Mouse (Mus musculus): Measurements from ENCODE around the gene Crtac1. TPM values are rescaled to one million over a fixed set of nuclear protein-coding genes. Genes with fewer than 3 reads are reported as not detected.
A peak's percentile ranks its signal among the peaks of the same experiment; 100 is the strongest.

The Crtac1 gene
- total and polyA plus RNA-seq, 3 experiments, result not detected

- no peak overlapping the region for H3K4me3 ChIP-seq (replicated peaks in 1 of 3; ENCODE audit: low read depth in 2 of 3, low read length in 2 of 3, poor library complexity in 1 of 3)
- dilution Hi-C loops (cut with MboI; ENCODE audit: extremely low pct_ligation_motif_present, extremely low pct_unique_long_range_greater_than_20kb, low sequenced_read_pairs) (no loop called here), in situ Hi-C loops (cut with MboI; ENCODE audit: low pct_ligation_motif_present, low pct_unique_long_range_greater_than_20kb, low sequenced_read_pairs) (no loop called here)
- H3K36me3 ChIP-seq (replicated peaks in 1 of 2; ENCODE audit: control insufficient read depth in 1 of 2, insufficient read depth in 1 of 2, low read length in 1 of 2), result no peaks in the 10 kb centered on the region
- DNase-seq (ENCODE audit: extremely low read depth), result peak; percentile 9
- H3K9ac ChIP-seq (ENCODE audit: insufficient read depth, low read depth), result no peak overlapping the region
- TF ChIP-seq ELF1 (IDR thresholded peaks at IDR 0.05; ENCODE audit: low read depth, low read length), result no peak
- no peak for TF ChIP-seq ETS1 (conservative IDR thresholded peaks at IDR 0.05; ENCODE audit: low read depth, low read length)
- no peak for TF ChIP-seq BHLHE40 (IDR thresholded peaks at IDR 0.05; ENCODE audit: low read depth, low read length)
- no peak for TF ChIP-seq POLR2A (IDR thresholded peaks at IDR 0.05; ENCODE audit: low read depth, low read length)
- no peak for TF ChIP-seq RCOR1 (conservative IDR thresholded peaks at IDR 0.05; ENCODE audit: low read depth, low read length)
- TF ChIP-seq SMC3 (IDR thresholded peaks at IDR 0.05; ENCODE audit: low read depth, low read length), result no peak
- no peak for TF ChIP-seq POLR2AphosphoS2 (IDR thresholded peaks at IDR 0.05; ENCODE audit: low read depth, low read length)
- no peaks in the 10 kb centered on the region for H3K4me1 ChIP-seq (ENCODE audit: control insufficient read depth in 1 of 2, insufficient read depth in 2 of 2)
- no peaks in the 10 kb centered on the region for H3K9me3 ChIP-seq (replicated peaks; ENCODE audit: low read length)
- no peak overlapping the region for H3K27ac ChIP-seq (ENCODE audit: insufficient read depth, low read depth)
- peaks cover 70% of the 10 kb centered on the region for H3K27me3 ChIP-seq (replicated peaks)
- no peak overlapping the region for H3K4me2 ChIP-seq (ENCODE audit: insufficient read depth, low read depth, poor library complexity, severe bottlenecking)
- H3K79me2 ChIP-seq (replicated peaks; ENCODE audit: control insufficient read depth, extremely low read depth, insufficient read depth, poor library complexity, severe bottlenecking), result no peaks in the 10 kb centered on the region
These were observed 34.3 kb downstream of the Crtac1 start for GRCm38 (mm10) chr19:42397281-42397680.

- Histone ChIP-seq H3K36me3 (replicated peaks in 1 of 2; ENCODE audit: control insufficient read depth in 1 of 2, insufficient read depth in 1 of 2, low read length in 1 of 2) (no peaks in the 10 kb centered on the region), H3K4me3 (replicated peaks in 1 of 3; ENCODE audit: low read depth in 2 of 3, low read length in 2 of 3, poor library complexity in 1 of 3) (no peak overlapping the region), H3K4me2 (ENCODE audit: insufficient read depth, low read depth, poor library complexity, severe bottlenecking) (no peak overlapping the region), H3K27me3 (replicated peaks) (peaks cover 80% of the 10 kb centered on the region), H3K4me1 (ENCODE audit: control insufficient read depth in 1 of 2, insufficient read depth in 2 of 2) (no peaks in the 10 kb centered on the region), H3K27ac (ENCODE audit: insufficient read depth, low read depth) (no peak overlapping the region), H3K9ac (ENCODE audit: insufficient read depth, low read depth) (no peak overlapping the region), H3K9me3 (replicated peaks; ENCODE audit: low read length) (no peaks in the 10 kb centered on the region), H3K79me2 (replicated peaks; ENCODE audit: control insufficient read depth, extremely low read depth, insufficient read depth, poor library complexity, severe bottlenecking) (no peaks in the 10 kb centered on the region)
- in situ Hi-C loops (cut with MboI; ENCODE audit: low pct_ligation_motif_present, low pct_unique_long_range_greater_than_20kb, low sequenced_read_pairs), result no loop called here
- TF ChIP-seq BHLHE40 (IDR thresholded peaks at IDR 0.05; ENCODE audit: low read depth, low read length) (no peak), ZC3H11A (IDR thresholded peaks at IDR 0.05; ENCODE audit: low read depth, low read length) (no peak), EP300 (IDR thresholded peaks at IDR 0.05; ENCODE audit: low read length) (no peak), ZMIZ1 (IDR thresholded peaks at IDR 0.05; ENCODE audit: low read depth, low read length) (no peak), POLR2AphosphoS2 (IDR thresholded peaks at IDR 0.05; ENCODE audit: low read depth, low read length) (no peak), CTCF (conservative IDR thresholded peaks at IDR 0.05 in 1 of 2, IDR thresholded peaks at IDR 0.05 in 1 of 2; ENCODE audit: low read depth in 2 of 2, low read length in 2 of 2) (no peak), NELFE (IDR thresholded peaks at IDR 0.05; ENCODE audit: low read depth, low read length) (no peak), MAFK (IDR thresholded peaks at IDR 0.05; ENCODE audit: insufficient replicate concordance, low read length) (no peak), ETS1 (conservative IDR thresholded peaks at IDR 0.05; ENCODE audit: low read depth, low read length) (no peak), KAT2A (IDR thresholded peaks at IDR 0.05; ENCODE audit: insufficient replicate concordance, low read length) (no peak)
- dilution Hi-C loops (cut with MboI; ENCODE audit: extremely low pct_ligation_motif_present, extremely low pct_unique_long_range_greater_than_20kb, low sequenced_read_pairs), result no loop called here
- DNase-seq (ENCODE audit: extremely low read depth), result no peak
These were observed 36.6 kb downstream of the Crtac1 start for GRCm38 (mm10) chr19:42394848-42395534.

All from CH12.LX (cell line).